Mouse (Mus musculus): ENCODE measurements around the gene Prr11. TPM values are rescaled to one million over a fixed set of nuclear protein-coding genes. Genes with fewer than 3 reads are reported as not detected.

The Prr11 gene
- polyA plus RNA-seq, 1 experiment, result 5.7 TPM

- Histone ChIP-seq H3K27me3 (ENCODE audit: control insufficient read depth, insufficient read depth, low read length) (no peaks in the 10 kb centered on the region), H3K36me3 (ENCODE audit: control insufficient read depth, insufficient read depth, low read length) (peaks cover 4% of the 10 kb centered on the region), H3K4me3 (ENCODE audit: control insufficient read depth, low read depth, low read length) (no peak overlapping the region), H3K4me1 (ENCODE audit: control insufficient read depth, insufficient read depth, low read length) (no peaks in the 10 kb centered on the region), H3K27ac (ENCODE audit: control insufficient read depth, insufficient read depth, low read depth, low read length) (no peak overlapping the region)
- TF ChIP-seq POLR2A (IDR thresholded peaks at IDR 0.05; ENCODE audit: control insufficient read depth, low read depth, low read length) (no peak), CTCF (IDR thresholded peaks at IDR 0.05; ENCODE audit: control insufficient read depth, insufficient read depth, insufficient replicate concordance, low read depth, low read length) (no peak)
These were observed 61.5 kb downstream of the Prr11 start for GRCm38 (mm10) chr11:87046968-87047367.

GRCm38 (mm10) chr11:87043052-87043451 lies 65.5 kb downstream of the Prr11 start:
- H3K4me3 ChIP-seq (ENCODE audit: control insufficient read depth, low read depth, low read length), result no peak overlapping the region
- no peaks in the 10 kb centered on the region for H3K4me1 ChIP-seq (ENCODE audit: control insufficient read depth, insufficient read depth, low read length)
- peaks cover 5% of the 10 kb centered on the region for H3K36me3 ChIP-seq (ENCODE audit: control insufficient read depth, insufficient read depth, low read length)
- TF ChIP-seq POLR2A (IDR thresholded peaks at IDR 0.05; ENCODE audit: control insufficient read depth, low read depth, low read length) (no peak), CTCF (IDR thresholded peaks at IDR 0.05; ENCODE audit: control insufficient read depth, insufficient read depth, insufficient replicate concordance, low read depth, low read length) (no peak)
- H3K27me3 ChIP-seq (ENCODE audit: control insufficient read depth, insufficient read depth, low read length), result no peaks in the 10 kb centered on the region
- H3K27ac ChIP-seq (ENCODE audit: control insufficient read depth, insufficient read depth, low read depth, low read length), result no peak overlapping the region

- Histone ChIP-seq H3K4me1 (ENCODE audit: control insufficient read depth, insufficient read depth, low read length) (no peaks in the 10 kb centered on the region), H3K27ac (ENCODE audit: control insufficient read depth, insufficient read depth, low read depth, low read length) (no peak overlapping the region), H3K4me3 (ENCODE audit: control insufficient read depth, low read depth, low read length) (no peak overlapping the region), H3K36me3 (ENCODE audit: control insufficient read depth, insufficient read depth, low read length) (peaks cover 1% of the 10 kb centered on the region; the same call in 1 of the 2 replicates), H3K27me3 (ENCODE audit: control insufficient read depth, insufficient read depth, low read length) (no peaks in the 10 kb centered on the region)
- no peak for TF ChIP-seq POLR2A (IDR thresholded peaks at IDR 0.05; ENCODE audit: control insufficient read depth, low read depth, low read length)
- no peak for TF ChIP-seq CTCF (IDR thresholded peaks at IDR 0.05; ENCODE audit: control insufficient read depth, insufficient read depth, insufficient replicate concordance, low read depth, low read length)
These were observed 69.1 kb downstream of the Prr11 start for GRCm38 (mm10) chr11:87039307-87039963.

Other genes with a start within 250 kb of the Prr11 start
- 1.2 and 1.5 TPM in 2 replicates for gene Ypel2, start 115.0 kb downstream of the Prr11 start, polyA plus RNA-seq (2012; rRNA removed)
- 80.8 and 83.6 TPM in 2 replicates for gene Gdpd1, start 34.6 kb downstream of the Prr11 start, polyA plus RNA-seq (2012; rRNA removed)
- gene Smg8, start 21.9 kb downstream of the Prr11 start, polyA plus RNA-seq (2012; rRNA removed), result 7.5 and 8.0 TPM in 2 replicates
- gene Ska2, start 526 bp upstream of the Prr11 start, polyA plus RNA-seq (2012; rRNA removed), result 1.9 and 2.8 TPM in 2 replicates
- gene Trim37, start 18.4 kb upstream of the Prr11 start, polyA plus RNA-seq (2012; rRNA removed), result 78.5 and 99.4 TPM in 2 replicates

Data from testis, adult 2 months (tissue).